Mouse (Mus musculus): ENCODE measurements at regions not wholly inside any gene's neighbourhood (a gene's known extent, or its start where the extent isn't known, plus 50 kb on each side); places are given as distances from the start of the nearest gene placed in this dataset.

GRCm38 (mm10) chr5:73815752-73816151, 164.6 kb downstream of the Spata18 start:
- no peak overlapping the region for H3K4me2 ChIP-seq (ENCODE audit: low read depth, low read length)
- H3K36me3 ChIP-seq (ENCODE audit: control insufficient read depth, insufficient read depth) = no peaks in the 10 kb centered on the region
- no peak overlapping the region for H3K4me3 ChIP-seq (ENCODE audit: low read length)
- no peak overlapping the region for H3K9ac ChIP-seq (ENCODE audit: low read length)
- H3K9me3 ChIP-seq (replicated peaks; ENCODE audit: control insufficient read depth, low read length) = peaks cover 10% of the 10 kb centered on the region
- no peak overlapping the region for H3K27ac ChIP-seq (ENCODE audit: low read length)
- no peaks in the 10 kb centered on the region for H3K4me1 ChIP-seq (ENCODE audit: control insufficient read depth, insufficient read depth, low read length)
- no peaks in the 10 kb centered on the region for H3K27me3 ChIP-seq (ENCODE audit: control insufficient read depth, insufficient read depth, low read length)
- 91% methylated on average over 5 of the region's 5 CpGs for WGBS
- ATAC-seq (replicated peaks; ENCODE audit: extremely low read depth, insufficient read depth, low FRiP score) = no peak

- Histone ChIP-seq H3K27me3 (ENCODE audit: control insufficient read depth, insufficient read depth, low read length) (no peaks in the 10 kb centered on the region), H3K9ac (ENCODE audit: low read length) (no peak overlapping the region), H3K9me3 (replicated peaks; ENCODE audit: control insufficient read depth, low read length) (peaks cover 10% of the 10 kb centered on the region), H3K4me2 (ENCODE audit: low read depth, low read length) (no peak overlapping the region), H3K36me3 (ENCODE audit: control insufficient read depth, insufficient read depth) (no peaks in the 10 kb centered on the region), H3K4me1 (ENCODE audit: control insufficient read depth, insufficient read depth, low read length) (no peaks in the 10 kb centered on the region), H3K4me3 (ENCODE audit: low read length) (no peak overlapping the region), H3K27ac (ENCODE audit: low read length) (no peak overlapping the region)
- ATAC-seq (replicated peaks; ENCODE audit: extremely low read depth, insufficient read depth, low FRiP score) = no peak
- 83% methylated on average over 1 of the region's 1 CpGs for WGBS
Measured at GRCm38 (mm10) chr5:73817180-73817579, 166.0 kb downstream of the Spata18 start.

GRCm38 (mm10) chr5:73821956-73822545, 170.9 kb downstream of the Spata18 start:
- Histone ChIP-seq H3K9ac (ENCODE audit: low read length) (no peak overlapping the region), H3K4me3 (ENCODE audit: low read length) (no peak overlapping the region), H3K36me3 (ENCODE audit: control insufficient read depth, insufficient read depth) (no peaks in the 10 kb centered on the region), H3K27me3 (ENCODE audit: control insufficient read depth, insufficient read depth, low read length) (no peaks in the 10 kb centered on the region), H3K9me3 (replicated peaks; ENCODE audit: control insufficient read depth, low read length) (no peaks in the 10 kb centered on the region), H3K27ac (ENCODE audit: low read length) (no peak overlapping the region), H3K4me1 (ENCODE audit: control insufficient read depth, insufficient read depth, low read length) (no peaks in the 10 kb centered on the region), H3K4me2 (ENCODE audit: low read depth, low read length) (no peak overlapping the region)
- no peak for ATAC-seq (replicated peaks; ENCODE audit: extremely low read depth, insufficient read depth, low FRiP score)
- WGBS = 65% methylated on average over 19 of the region's 19 CpGs

GRCm38 (mm10) chr5:73823421-73823820, 172.2 kb downstream of the Spata18 start:
- H3K4me1 ChIP-seq (ENCODE audit: control insufficient read depth, insufficient read depth, low read length) = no peaks in the 10 kb centered on the region
- no peak overlapping the region for H3K9ac ChIP-seq (ENCODE audit: low read length)
- no peaks in the 10 kb centered on the region for H3K9me3 ChIP-seq (replicated peaks; ENCODE audit: control insufficient read depth, low read length)
- WGBS = 83% methylated on average over 5 of the region's 5 CpGs
- no peak overlapping the region for H3K4me3 ChIP-seq (ENCODE audit: low read length)
- no peak for ATAC-seq (replicated peaks; ENCODE audit: extremely low read depth, insufficient read depth, low FRiP score)
- no peaks in the 10 kb centered on the region for H3K36me3 ChIP-seq (ENCODE audit: control insufficient read depth, insufficient read depth)
- H3K4me2 ChIP-seq (ENCODE audit: low read depth, low read length) = no peak overlapping the region
- H3K27ac ChIP-seq (ENCODE audit: low read length) = no peak overlapping the region
- no peaks in the 10 kb centered on the region for H3K27me3 ChIP-seq (ENCODE audit: control insufficient read depth, insufficient read depth, low read length)

- H3K36me3 ChIP-seq (ENCODE audit: control insufficient read depth, insufficient read depth) = no peaks in the 10 kb centered on the region
- no peak overlapping the region for H3K27ac ChIP-seq (ENCODE audit: low read length)
- no peak overlapping the region for H3K4me3 ChIP-seq (ENCODE audit: low read length)
- no peak overlapping the region for H3K4me2 ChIP-seq (ENCODE audit: low read depth, low read length)
- H3K27me3 ChIP-seq (ENCODE audit: control insufficient read depth, insufficient read depth, low read length) = no peaks in the 10 kb centered on the region
- ATAC-seq (replicated peaks; ENCODE audit: extremely low read depth, insufficient read depth, low FRiP score) = no peak
- H3K9me3 ChIP-seq (replicated peaks; ENCODE audit: control insufficient read depth, low read length) = no peaks in the 10 kb centered on the region
- 81% methylated on average over 4 of the region's 4 CpGs for WGBS
- H3K9ac ChIP-seq (ENCODE audit: low read length) = no peak overlapping the region
- H3K4me1 ChIP-seq (ENCODE audit: control insufficient read depth, insufficient read depth, low read length) = no peaks in the 10 kb centered on the region
Measured at GRCm38 (mm10) chr5:73826941-73827340, 175.8 kb downstream of the Spata18 start.

- no peak overlapping the region for H3K27ac ChIP-seq (ENCODE audit: low read length)
- H3K4me2 ChIP-seq (ENCODE audit: low read depth, low read length) = no peak overlapping the region
- no peaks in the 10 kb centered on the region for H3K9me3 ChIP-seq (replicated peaks; ENCODE audit: control insufficient read depth, low read length)
- H3K36me3 ChIP-seq (ENCODE audit: control insufficient read depth, insufficient read depth) = no peaks in the 10 kb centered on the region
- no peaks in the 10 kb centered on the region for H3K27me3 ChIP-seq (ENCODE audit: control insufficient read depth, insufficient read depth, low read length)
- ATAC-seq (replicated peaks; ENCODE audit: extremely low read depth, insufficient read depth, low FRiP score) = no peak
- no peak overlapping the region for H3K4me3 ChIP-seq (ENCODE audit: low read length)
- 78% methylated on average over 1 of the region's 1 CpGs for WGBS
- H3K9ac ChIP-seq (ENCODE audit: low read length) = no peak overlapping the region
- no peaks in the 10 kb centered on the region for H3K4me1 ChIP-seq (ENCODE audit: control insufficient read depth, insufficient read depth, low read length)
Measured at GRCm38 (mm10) chr5:73833721-73834120, 182.5 kb downstream of the Spata18 start.

- Histone ChIP-seq H3K27ac (ENCODE audit: low read length) (no peak overlapping the region), H3K9ac (ENCODE audit: low read length) (no peak overlapping the region), H3K9me3 (replicated peaks; ENCODE audit: control insufficient read depth, low read length) (no peaks in the 10 kb centered on the region), H3K4me3 (ENCODE audit: low read length) (no peak overlapping the region), H3K4me2 (ENCODE audit: low read depth, low read length) (no peak overlapping the region), H3K27me3 (ENCODE audit: control insufficient read depth, insufficient read depth, low read length) (no peaks in the 10 kb centered on the region), H3K36me3 (ENCODE audit: control insufficient read depth, insufficient read depth) (no peaks in the 10 kb centered on the region), H3K4me1 (ENCODE audit: control insufficient read depth, insufficient read depth, low read length) (no peaks in the 10 kb centered on the region)
- WGBS = 79% methylated on average over 3 of the region's 3 CpGs
- no peak for ATAC-seq (replicated peaks; ENCODE audit: extremely low read depth, insufficient read depth, low FRiP score)
Measured at GRCm38 (mm10) chr5:73843776-73844175, 192.6 kb downstream of the Spata18 start.

GRCm38 (mm10) chr5:73846096-73846782, 195.1 kb downstream of the Spata18 start:
- H3K27ac ChIP-seq (ENCODE audit: low read length) = no peak overlapping the region
- H3K9ac ChIP-seq (ENCODE audit: low read length) = no peak overlapping the region
- H3K4me2 ChIP-seq (ENCODE audit: low read depth, low read length) = no peak overlapping the region
- ATAC-seq (replicated peaks; ENCODE audit: extremely low read depth, insufficient read depth, low FRiP score) = no peak
- H3K4me1 ChIP-seq (ENCODE audit: control insufficient read depth, insufficient read depth, low read length) = no peaks in the 10 kb centered on the region
- H3K4me3 ChIP-seq (ENCODE audit: low read length) = no peak overlapping the region
- H3K36me3 ChIP-seq (ENCODE audit: control insufficient read depth, insufficient read depth) = no peaks in the 10 kb centered on the region
- 66% methylated on average over 12 of the region's 12 CpGs for WGBS
- H3K9me3 ChIP-seq (replicated peaks; ENCODE audit: control insufficient read depth, low read length) = no peaks in the 10 kb centered on the region
- H3K27me3 ChIP-seq (ENCODE audit: control insufficient read depth, insufficient read depth, low read length) = no peaks in the 10 kb centered on the region

GRCm38 (mm10) chr5:73846783-73847151, 195.6 kb downstream of the Spata18 start:
- H3K4me1 ChIP-seq (ENCODE audit: control insufficient read depth, insufficient read depth, low read length) = 0 out of 2 replicates have a peak, but pooled peaks cover 3% of the 10 kb centered on the region
- H3K36me3 ChIP-seq (ENCODE audit: control insufficient read depth, insufficient read depth) = no peaks in the 10 kb centered on the region
- H3K4me2 ChIP-seq (ENCODE audit: low read depth, low read length) = no peak overlapping the region
- no peaks in the 10 kb centered on the region for H3K9me3 ChIP-seq (replicated peaks; ENCODE audit: control insufficient read depth, low read length)
- no peak for ATAC-seq (replicated peaks; ENCODE audit: extremely low read depth, insufficient read depth, low FRiP score)
- WGBS = 56% methylated on average over 6 of the region's 6 CpGs
- H3K9ac ChIP-seq (ENCODE audit: low read length) = no peak overlapping the region
- H3K27me3 ChIP-seq (ENCODE audit: control insufficient read depth, insufficient read depth, low read length) = no peaks in the 10 kb centered on the region
- no peak overlapping the region for H3K4me3 ChIP-seq (ENCODE audit: low read length)
- H3K27ac ChIP-seq (ENCODE audit: low read length) = no peak overlapping the region
